Mouse (Mus musculus) heart, postnatal 0 days (tissue): ENCODE data around the gene Pde11a. TPM values are rescaled to one million over a fixed set of nuclear protein-coding genes. Genes with fewer than 3 reads are reported as not detected.

ENCODE experiments used
- ATAC-seq: fragments of 200-750 bp; cut with Nextera tagmentation; 2 replicates; pipeline ENCODE4 v1.8.0; 2017; ENCODE audit warnings: low read depth, moderate number of reproducible peaks, moderate library complexity; ENCODE audit not compliant: insufficient read depth
- DNase-seq: peaks from one replicate; pipeline ENCODE4 v3.0.0-alpha.2; 2016; ENCODE audit warnings: low spot score
- H3K27ac ChIP-seq: fragments of 300-500 bp; sonication (generic); 2 replicates; pipeline ENCODE4 v1.5.1; 2014; ENCODE audit warnings: low read depth, mild to moderate bottlenecking
- H3K27me3 ChIP-seq: fragments of 300-500 bp; sonication (generic); 2 replicates; pipeline ENCODE4 v1.6.1; 2014; ENCODE audit warnings: low read length, mixed read lengths; ENCODE audit not compliant: control insufficient read depth, insufficient read depth
- H3K36me3 ChIP-seq: fragments of 300-500 bp; sonication (generic); replicated peaks from 2 replicates; pipeline ENCODE4 v1.6.1; 2014; ENCODE audit warnings: low read length, mixed read lengths; ENCODE audit not compliant: control insufficient read depth, insufficient read depth
- H3K4me1 ChIP-seq: fragments of 300-500 bp; sonication (generic); 2 replicates; pipeline ENCODE4 v1.6.1; 2014; ENCODE audit warnings: antibody characterized with exemption; ENCODE audit not compliant: control insufficient read depth, insufficient read depth
- H3K4me2 ChIP-seq: fragments of 300-500 bp; sonication (generic); 2 replicates; pipeline ENCODE4 v1.6.1; 2014; ENCODE audit warnings: low read depth, mild to moderate bottlenecking, low read length, moderate library complexity
- H3K4me3 ChIP-seq: fragments of 300-500 bp; sonication (generic); 2 replicates; pipeline ENCODE4 v1.5.1; 2014; ENCODE audit warnings: low read depth, low read length
- H3K9ac ChIP-seq: fragments of 300-500 bp; sonication (generic); replicated peaks from 2 replicates; pipeline ENCODE4 v1.6.1; 2014; ENCODE audit warnings: low read depth, low read length, mixed read lengths
- H3K9me3 ChIP-seq: fragments of 300-500 bp; sonication (generic); replicated peaks from 2 replicates; pipeline ENCODE4 v1.6.1; 2016; ENCODE audit warnings: low read length; ENCODE audit not compliant: control insufficient read depth
- CTCF ChIP-seq: IDR thresholded peaks from 2 replicates; pipeline ENCODE4 v1.5.1; 2016; ENCODE audit warnings: antibody characterized with exemption, control low read depth, low read depth
- EP300 ChIP-seq: IDR thresholded peaks from 2 replicates; pipeline ENCODE4 v1.6.1; 2016; ENCODE audit warnings: antibody characterized with exemption, low read depth
- WGBS: fragments of 180-500 bp; shearing (Covaris S2); extraction: QIAGEN DNeasy Blood & Tissue Kit; methylation state at CpG from one replicate; pipeline ENCODE4 v1.1.7; 2014; 5-methylcytosine and 5-hydroxymethylcytosine counted together
- polyA plus RNA-seq: library from polyadenylated mRNA; unstranded; fragments of >200 nt; fragmentation: Nextera tagmentation; extraction: Ambion mirVana; gene quantifications from 2 replicates; pipeline ENCODE4 v1.2.1, GENCODE M21; 2015
- total RNA-seq: library from RNA; depleted of rRNA; stranded (reverse); fragments of >200 nt; gene quantifications from 2 replicates; pipeline ENCODE4 v1.2.3, GENCODE M21; 2014; ENCODE audit warnings: low replicate concordance

Gene Pde11a
- total and polyA plus RNA-seq, 2 experiments from 2014 or later, result 0.05 TPM; not detected in 1

DNA sequence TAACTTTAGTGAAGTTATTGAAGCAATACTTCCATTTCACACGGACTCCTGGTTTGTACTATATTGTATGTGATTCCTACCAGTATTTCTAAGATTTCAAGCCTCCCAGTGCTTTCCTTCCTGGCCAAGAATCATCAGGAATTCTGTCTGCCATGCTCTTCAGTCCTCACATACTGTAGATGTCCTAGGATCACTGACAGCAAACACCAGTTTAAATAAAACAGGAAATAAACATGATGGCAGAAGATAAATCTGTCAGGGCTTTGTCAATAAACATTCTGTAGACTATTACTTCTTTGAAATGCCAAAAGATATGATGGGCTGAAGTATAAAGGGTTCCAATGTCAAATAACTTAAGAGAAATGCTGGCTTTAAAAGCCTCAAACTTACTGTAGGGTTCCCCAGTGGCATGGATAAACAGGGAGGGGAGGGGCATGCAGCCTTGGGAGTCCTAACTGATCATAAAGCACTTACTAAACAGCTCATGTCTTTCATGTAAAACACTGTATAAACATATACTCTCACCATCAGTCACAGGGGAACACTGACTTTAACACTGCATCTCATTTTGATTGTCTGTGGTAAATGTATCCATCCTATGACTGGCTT lies 285.6 kb downstream of the Pde11a start:
- Histone ChIP-seq H3K27ac (no peak overlapping the region), H3K4me3 (no peak overlapping the region), H3K27me3 (no peaks in the 10 kb centered on the region), H3K4me2 (no peak overlapping the region), H3K4me1 (no peaks in the 10 kb centered on the region), H3K9me3 (no peaks in the 10 kb centered on the region), H3K9ac (no peak overlapping the region), H3K36me3 (no peaks in the 10 kb centered on the region)
- no peak for TF ChIP-seq EP300
- no peak for TF ChIP-seq CTCF
- 60% methylated on average over 1 of the region's 1 CpGs for WGBS
- DNase-seq (no peak), ATAC-seq (no peak)

DNA sequence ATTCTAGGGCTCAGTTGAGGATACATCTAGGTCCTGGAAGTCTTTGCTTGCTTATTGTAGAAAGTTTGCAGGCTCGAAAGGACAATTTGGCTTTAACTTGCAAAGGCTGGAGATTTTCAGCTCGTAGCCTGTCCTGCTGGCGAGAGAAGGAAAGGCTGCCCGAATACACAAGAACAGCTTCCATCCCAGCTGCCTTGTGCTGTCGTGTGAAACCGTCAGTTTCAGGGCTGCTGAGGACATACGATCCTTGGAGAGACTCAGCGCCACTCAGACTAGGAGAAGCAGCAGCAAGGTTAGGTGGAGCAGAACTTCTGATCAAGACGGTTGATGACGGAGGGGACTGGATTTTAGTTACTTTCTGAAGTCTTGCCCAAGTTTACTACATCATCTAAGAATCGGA lies 287.2 kb downstream of the Pde11a start:
- no peak for TF ChIP-seq EP300
- TF ChIP-seq CTCF, result no peak

DNA sequence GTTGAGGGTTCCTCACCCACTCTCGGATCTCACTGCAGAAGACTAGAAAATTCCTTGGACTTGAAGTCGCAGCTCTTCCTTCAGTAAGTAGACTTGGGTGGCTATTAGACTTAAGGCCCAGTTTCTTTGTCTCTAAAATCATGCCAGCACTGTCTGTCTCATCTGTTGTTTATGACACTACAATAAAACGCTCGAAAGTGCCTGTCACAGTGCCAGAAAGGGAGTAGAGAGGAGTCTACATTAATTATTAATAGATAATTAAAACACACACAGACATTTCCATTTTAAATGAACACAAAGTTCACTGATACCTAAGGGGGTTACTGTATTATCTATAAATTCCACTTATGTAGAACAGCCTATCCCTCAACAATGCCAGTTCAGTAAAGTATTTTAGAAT lies 287.7 kb downstream of the Pde11a start:
- Histone ChIP-seq H3K4me1 (no peaks in the 10 kb centered on the region), H3K9me3 (no peaks in the 10 kb centered on the region), H3K27me3 (no peaks in the 10 kb centered on the region), H3K9ac (no peak overlapping the region), H3K4me3 (no peak overlapping the region), H3K36me3 (no peaks in the 10 kb centered on the region), H3K4me2 (no peak overlapping the region), H3K27ac (no peak overlapping the region)
- no peak for ATAC-seq
- TF ChIP-seq EP300, result no peak
- no peak for TF ChIP-seq CTCF
- no peak for DNase-seq
- WGBS, result 81% methylated on average over 4 of the region's 4 CpGs

More for the DNA sequence above, 287.2 kb downstream of the Pde11a start:
- Histone ChIP-seq H3K4me2 (no peak overlapping the region), H3K27me3 (no peaks in the 10 kb centered on the region), H3K4me1 (no peaks in the 10 kb centered on the region), H3K4me3 (no peak overlapping the region), H3K36me3 (no peaks in the 10 kb centered on the region), H3K27ac (no peak overlapping the region), H3K9ac (no peak overlapping the region), H3K9me3 (no peaks in the 10 kb centered on the region)
- ATAC-seq (no peak), DNase-seq (no peak)
- 64% methylated on average over 11 of the region's 11 CpGs for WGBS

- Histone ChIP-seq H3K4me1 (no peaks in the 10 kb centered on the region), H3K4me2 (no peak overlapping the region), H3K27me3 (no peaks in the 10 kb centered on the region), H3K27ac (no peak overlapping the region), H3K9me3 (no peaks in the 10 kb centered on the region), H3K36me3 (no peaks in the 10 kb centered on the region), H3K4me3 (no peak overlapping the region), H3K9ac (no peak overlapping the region)
- DNase-seq, result no peak
- TF ChIP-seq EP300 (no peak), CTCF (no peak)
- 55% methylated on average over 10 of the region's 10 CpGs for WGBS
- ATAC-seq, result no peak
These were observed 288.5 kb downstream of the Pde11a start for GRCm38 (mm10) chr2:76050092-76050491.

DNA sequence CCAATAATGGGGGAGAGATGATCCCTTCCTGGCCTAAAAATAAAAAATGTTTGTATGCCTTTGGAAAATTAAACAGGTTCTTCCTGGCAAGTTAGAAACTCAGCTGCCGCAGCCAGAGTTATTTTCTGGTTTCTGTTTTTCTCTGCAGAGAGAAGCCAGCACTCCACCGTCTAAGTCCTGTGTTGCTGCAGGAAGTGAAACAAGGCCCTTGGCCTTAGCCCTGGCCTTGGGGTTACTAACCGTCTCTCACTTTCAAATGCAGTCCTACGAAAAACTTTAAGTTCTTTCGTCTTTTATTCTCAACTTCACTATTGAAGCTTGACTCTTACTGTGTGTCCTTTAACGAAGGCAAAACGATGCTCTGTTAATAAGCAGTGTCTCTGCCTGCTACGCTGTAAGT lies 289.0 kb downstream of the Pde11a start:
- DNase-seq (no peak), ATAC-seq (no peak)
- Histone ChIP-seq H3K9ac (no peak overlapping the region), H3K36me3 (no peaks in the 10 kb centered on the region), H3K4me3 (no peak overlapping the region), H3K4me2 (no peak overlapping the region), H3K9me3 (no peaks in the 10 kb centered on the region), H3K27me3 (no peaks in the 10 kb centered on the region), H3K4me1 (no peaks in the 10 kb centered on the region), H3K27ac (no peak overlapping the region)
- WGBS, result 69% methylated on average over 8 of the region's 8 CpGs
- no peak for TF ChIP-seq EP300
- TF ChIP-seq CTCF, result no peak

GRCm38 (mm10) chr2:76047740-76048139 lies 290.8 kb downstream of the Pde11a start:
- Histone ChIP-seq H3K4me1 (no peaks in the 10 kb centered on the region), H3K36me3 (no peaks in the 10 kb centered on the region), H3K27ac (no peak overlapping the region), H3K9ac (no peak overlapping the region), H3K27me3 (no peaks in the 10 kb centered on the region), H3K4me2 (no peak overlapping the region), H3K9me3 (no peaks in the 10 kb centered on the region), H3K4me3 (no peak overlapping the region)
- ATAC-seq (no peak), DNase-seq (no peak)
- 88% methylated on average over 12 of the region's 12 CpGs for WGBS
- TF ChIP-seq CTCF (no peak), EP300 (no peak)
